Comparison of ENCODE assay signal across 16 mouse cellular contexts in the genomic region with DNA sequence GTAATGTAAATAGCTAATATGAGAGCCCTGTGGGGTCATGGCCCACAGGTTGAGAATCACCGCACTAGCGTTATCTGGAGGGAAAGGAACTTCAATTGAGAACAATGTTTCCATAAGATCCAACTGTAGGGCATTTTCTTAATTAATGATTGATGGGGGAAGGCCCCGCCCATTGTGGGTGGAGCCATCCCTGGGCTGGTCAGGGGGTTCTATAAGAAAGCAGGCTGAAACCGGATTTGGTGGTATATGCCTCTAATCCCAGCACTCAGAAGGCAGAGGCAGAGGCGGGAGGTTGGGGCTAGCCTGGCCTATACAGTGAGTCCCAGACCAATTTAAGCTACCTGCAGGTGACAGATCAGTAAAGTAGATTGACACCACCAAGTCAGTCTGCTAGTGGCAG. TPM values are rescaled to one million over a fixed set of nuclear protein-coding genes. Genes with fewer than 3 reads are reported as not detected.
A peak's percentile ranks its signal among the peaks of the same experiment; 100 is the strongest.
DNase-seq lines count a peak whose midpoint lies in the region; ATAC-seq and TF ChIP-seq lines count a peak whose summit lies in the region.
"Had no signal": no experiment of that assay in that cellular context is flagged by ENCODE, and none has a peak within 500 bp of the region (broad histone marks: within the 10 kb centered on the region; RNA-seq: fewer than 3 reads in every experiment).

No protein-coding gene starts in this region.

- no peak for ATAC-seq in forebrain, embryonic 13.5 days
- ATAC-seq in forebrain, embryonic 16.5 days, result no peak
- no peak for ATAC-seq in neural tube, embryonic 14.5 days (ENCODE audit: low read depth)
- ATAC-seq in liver, embryonic 14.5 days (ENCODE audit: insufficient read depth), result no peak

- H3K9ac ChIP-seq in forebrain, embryonic 13.5 days, result no peak overlapping the region
- H3K9ac ChIP-seq in forebrain, embryonic 16.5 days (replicated peaks; ENCODE audit: low read depth, low read length), result no peak overlapping the region
- H3K9ac ChIP-seq in neural tube, embryonic 14.5 days (replicated peaks; ENCODE audit: low read depth, low read length), result no peak overlapping the region; the same call in 1 of the 2 replicates
- no peak overlapping the region for H3K9ac ChIP-seq in liver, embryonic 14.5 days (replicated peaks)

- 66% methylated on average over 5 of the region's 5 CpGs for WGBS in forebrain, embryonic 13.5 days
- WGBS in forebrain, embryonic 16.5 days, result 62% methylated on average over 5 of the region's 5 CpGs
- 78% methylated on average over 5 of the region's 5 CpGs for WGBS in neural tube, embryonic 14.5 days
- WGBS in liver, embryonic 14.5 days (ENCODE audit: insufficient replicate concordance), result 69% methylated on average over 5 of the region's 5 CpGs

- DNase-seq in neural tube, embryonic 10.5 days (ENCODE audit: extremely low spot score, low spot score), result no peak
- no peak for DNase-seq in liver, embryonic 14.5 days (ENCODE audit: low read depth in 3 of 3, low spot score in 3 of 3)
- DNase-seq in spleen, adult 12 weeks (ENCODE audit: low spot score), result no peak
- DNase-seq in thymus, postnatal 10 days (ENCODE audit: low spot score in 2 of 2), result no peak
- DNase-seq in ovary, postnatal 36 days (ENCODE audit: low spot score), result no peak
- DNase-seq: cerebellum, postnatal 25 days; gastrocnemius, adult 2 months; left cerebral cortex, postnatal 4 days; right cerebral cortex, postnatal 25 days had no signal

- no peaks in the 10 kb centered on the region for H3K9me3 ChIP-seq in forebrain, embryonic 13.5 days (replicated peaks)
- H3K9me3 ChIP-seq in forebrain, embryonic 16.5 days (ENCODE audit: control insufficient read depth, low read length), result no peaks in the 10 kb centered on the region
- H3K9me3 ChIP-seq in neural tube, embryonic 14.5 days (ENCODE audit: control insufficient read depth, low read length), result no peaks in the 10 kb centered on the region
- H3K9me3 ChIP-seq in liver, embryonic 14.5 days (ENCODE audit: control insufficient read depth, low read length), result no peaks in the 10 kb centered on the region
- H3K9me3 ChIP-seq: heart, embryonic 13.5 days; intestine, embryonic 15.5 days; neural tube, embryonic 12.5 days had no signal

- TF ChIP-seq EP300 in liver, embryonic 14.5 days (IDR thresholded peaks at IDR 0.05; ENCODE audit: low read depth), result no peak

- H3K4me3 ChIP-seq in forebrain, embryonic 13.5 days, result no peak overlapping the region
- H3K4me3 ChIP-seq in forebrain, embryonic 16.5 days (replicated peaks; ENCODE audit: low read length), result no peak overlapping the region
- H3K4me3 ChIP-seq in neural tube, embryonic 14.5 days (ENCODE audit: low read depth, low read length), result no peak overlapping the region
- H3K4me3 ChIP-seq in liver, embryonic 14.5 days (ENCODE audit: insufficient read depth in 1 of 2, low read depth in 2 of 2, low read length in 2 of 2), result no peak overlapping the region
- H3K4me3 ChIP-seq: neural tube, embryonic 12.5 days had no signal

- TF ChIP-seq CTCF in liver, embryonic 14.5 days (IDR thresholded peaks at IDR 0.05; ENCODE audit: low read depth), result no peak

- H3K4me1 ChIP-seq in forebrain, embryonic 13.5 days, result peaks cover 25% of the 10 kb centered on the region
- H3K4me1 ChIP-seq in forebrain, embryonic 16.5 days (replicated peaks; ENCODE audit: control insufficient read depth, insufficient read depth, low read length), result peaks cover 19% of the 10 kb centered on the region
- H3K4me1 ChIP-seq in neural tube, embryonic 14.5 days (ENCODE audit: control insufficient read depth, insufficient read depth, low read length), result peaks cover 15% of the 10 kb centered on the region
- peaks cover 7 to 13% of the 10 kb centered on the region in 2 experiments for H3K4me1 ChIP-seq in liver, embryonic 14.5 days (replicated peaks; ENCODE audit: control insufficient read depth in 2 of 2, insufficient read depth in 2 of 2, low read length in 1 of 2)

- H3K27ac ChIP-seq in forebrain, embryonic 13.5 days, result 0 out of 2 replicates have a peak overlapping the region, but pooled peaks have one; percentile 95
- H3K27ac ChIP-seq in forebrain, embryonic 16.5 days (ENCODE audit: low read length), result no peak overlapping the region
- 0 out of 2 replicates have a peak overlapping the region, but pooled peaks have one; percentile 95 for H3K27ac ChIP-seq in neural tube, embryonic 14.5 days (ENCODE audit: low read depth, low read length)
- peak overlapping the region; percentile 74 for H3K27ac ChIP-seq in liver, embryonic 14.5 days

- peaks cover 19% of the 10 kb centered on the region for H3K36me3 ChIP-seq in forebrain, embryonic 13.5 days (ENCODE audit: poor library complexity, severe bottlenecking)
- H3K36me3 ChIP-seq in forebrain, embryonic 16.5 days (ENCODE audit: control insufficient read depth, insufficient read depth), result peaks cover 7% of the 10 kb centered on the region
- peaks cover 14% of the 10 kb centered on the region for H3K36me3 ChIP-seq in neural tube, embryonic 14.5 days (ENCODE audit: control insufficient read depth, insufficient read depth, low read length)
- H3K36me3 ChIP-seq in liver, embryonic 14.5 days (replicated peaks; ENCODE audit: control insufficient read depth, insufficient read depth, low read depth), result no peaks in the 10 kb centered on the region; the same call in 1 of the 2 replicates

- H3K27me3 ChIP-seq in forebrain, embryonic 13.5 days, result no peaks in the 10 kb centered on the region
- no peaks in the 10 kb centered on the region for H3K27me3 ChIP-seq in forebrain, embryonic 16.5 days (replicated peaks; ENCODE audit: control insufficient read depth, insufficient read depth, low read length)
- H3K27me3 ChIP-seq in neural tube, embryonic 14.5 days (ENCODE audit: control insufficient read depth, insufficient read depth, low read length), result no peaks in the 10 kb centered on the region
- no peaks in the 10 kb centered on the region for H3K27me3 ChIP-seq in liver, embryonic 14.5 days (ENCODE audit: control insufficient read depth, insufficient read depth, low read length)
- H3K27me3 ChIP-seq: heart, embryonic 13.5 days; neural tube, embryonic 12.5 days had no signal

- H3K4me2 ChIP-seq in forebrain, embryonic 13.5 days, result no peak overlapping the region
- no peak overlapping the region for H3K4me2 ChIP-seq in forebrain, embryonic 16.5 days (ENCODE audit: low read length)
- H3K4me2 ChIP-seq in neural tube, embryonic 14.5 days (ENCODE audit: low read depth, low read length), result no peak overlapping the region
- H3K4me2 ChIP-seq in liver, embryonic 14.5 days (ENCODE audit: low read depth), result peak overlapping the region; percentile 79; the same call in 1 of the 2 replicates

RNA-seq across cellular contexts. Expression of a gene that starts 1.2 kb away (rescaled TPM):
- 5.6 and 5.8 TPM in 2 replicates for polyA plus RNA-seq in forebrain, embryonic 13.5 days (2015; fragmentation: Nextera tagmentation; extraction: Ambion mirVana)
- 9.2 and 9.6 TPM in 2 replicates for polyA plus RNA-seq in forebrain, embryonic 16.5 days (2015; fragmentation: Nextera tagmentation; extraction: Ambion mirVana)
- 6.3 and 7.3 TPM in 2 replicates for polyA plus RNA-seq in neural tube, embryonic 14.5 days (2014; fragmentation: Nextera tagmentation; extraction: Ambion mirVana)
- polyA plus RNA-seq in liver, embryonic 14.5 days (2012; rRNA removed), result 1.2 and 1.3 TPM in 2 replicates
- 1.1 and 1.2 TPM in 2 replicates for polyA plus RNA-seq in liver, embryonic 14.5 days (2014; fragmentation: Nextera tagmentation; extraction: Ambion mirVana)

RNA-seq across cellular contexts. Expression of a gene that starts 9.8 kb away (rescaled TPM):
- not detected in 2 replicates for polyA plus RNA-seq in forebrain, embryonic 13.5 days (2015; fragmentation: Nextera tagmentation; extraction: Ambion mirVana)
- polyA plus RNA-seq in forebrain, embryonic 16.5 days (2015; fragmentation: Nextera tagmentation; extraction: Ambion mirVana), result not detected in 2 replicates
- not detected in 2 replicates for polyA plus RNA-seq in neural tube, embryonic 14.5 days (2014; fragmentation: Nextera tagmentation; extraction: Ambion mirVana)
- polyA plus RNA-seq in liver, embryonic 14.5 days (2012; rRNA removed), result not detected in 2 replicates
- not detected in 2 replicates for polyA plus RNA-seq in liver, embryonic 14.5 days (2014; fragmentation: Nextera tagmentation; extraction: Ambion mirVana)
- polyA plus RNA-seq: heart, embryonic 13.5 days; intestine, embryonic 15.5 days; macrophage; neural tube, embryonic 12.5 days had no signal

RNA-seq across cellular contexts. Expression of a gene that starts 37.9 kb away (rescaled TPM):
- 57.2 and 59.9 TPM in 2 replicates for polyA plus RNA-seq in forebrain, embryonic 13.5 days (2015; fragmentation: Nextera tagmentation; extraction: Ambion mirVana)
- polyA plus RNA-seq in forebrain, embryonic 16.5 days (2015; fragmentation: Nextera tagmentation; extraction: Ambion mirVana), result 50.7 and 52.7 TPM in 2 replicates
- 33.7 and 37.1 TPM in 2 replicates for polyA plus RNA-seq in neural tube, embryonic 14.5 days (2014; fragmentation: Nextera tagmentation; extraction: Ambion mirVana)
- polyA plus RNA-seq in liver, embryonic 14.5 days (2012; rRNA removed), result 11.6 and 15.0 TPM in 2 replicates
- polyA plus RNA-seq in liver, embryonic 14.5 days (2014; fragmentation: Nextera tagmentation; extraction: Ambion mirVana), result 12.7 and 15.9 TPM in 2 replicates

RNA-seq across cellular contexts. Expression of a gene that starts 38.2 kb away (rescaled TPM):
- polyA plus RNA-seq in forebrain, embryonic 13.5 days (2015; fragmentation: Nextera tagmentation; extraction: Ambion mirVana), result 97.3 and 104 TPM in 2 replicates
- 76.9 and 79.6 TPM in 2 replicates for polyA plus RNA-seq in forebrain, embryonic 16.5 days (2015; fragmentation: Nextera tagmentation; extraction: Ambion mirVana)
- polyA plus RNA-seq in neural tube, embryonic 14.5 days (2014; fragmentation: Nextera tagmentation; extraction: Ambion mirVana), result 79.5 and 91.3 TPM in 2 replicates
- polyA plus RNA-seq in liver, embryonic 14.5 days (2012; rRNA removed), result 46.2 and 64.9 TPM in 2 replicates
- polyA plus RNA-seq in liver, embryonic 14.5 days (2014; fragmentation: Nextera tagmentation; extraction: Ambion mirVana), result 100 and 103 TPM in 2 replicates
